Mouse (Mus musculus) lung, embryonic 15.5 days (tissue): Measurements from ENCODE around the gene Tgfbi. TPM values are rescaled to one million over a fixed set of nuclear protein-coding genes. Genes with fewer than 3 reads are reported as not detected.

Source experiments
- ATAC-seq: fragments of 200-750 bp; cut with Nextera tagmentation; 2 replicates; pipeline ENCODE4 v1.8.0; 2017; ENCODE audit warnings: moderate number of reproducible peaks, borderline replicate concordance; ENCODE audit not compliant: low FRiP score, low TSS enrichment; ENCODE audit errors: extremely low read depth
- H3K27ac ChIP-seq: fragments of 300-500 bp; sonication (generic); 2 replicates; pipeline ENCODE4 v1.5.1; 2015; ENCODE audit warnings: moderate library complexity, mild to moderate bottlenecking, inconsistent platforms
- H3K27me3 ChIP-seq: fragments of 300-500 bp; sonication (generic); 2 replicates; pipeline ENCODE4 v1.6.1; 2015; ENCODE audit warnings: inconsistent platforms
- H3K36me3 ChIP-seq: fragments of 300-500 bp; sonication (generic); 2 replicates; pipeline ENCODE4 v1.6.1; 2015; ENCODE audit warnings: inconsistent platforms
- H3K4me1 ChIP-seq: fragments of 300-500 bp; sonication (generic); 2 replicates; pipeline ENCODE4 v1.6.1; 2015; ENCODE audit warnings: inconsistent platforms
- H3K4me2 ChIP-seq: fragments of 300-500 bp; sonication (generic); 2 replicates; pipeline ENCODE4 v1.6.1; 2015; ENCODE audit warnings: inconsistent platforms, mild to moderate bottlenecking, moderate library complexity
- H3K4me3 ChIP-seq: fragments of 300-500 bp; sonication (generic); 2 replicates; pipeline ENCODE4 v1.5.1; 2015; ENCODE audit warnings: mild to moderate bottlenecking, inconsistent platforms
- H3K9ac ChIP-seq: fragments of 300-500 bp; sonication (generic); 2 replicates; pipeline ENCODE4 v1.6.1; 2015; ENCODE audit warnings: inconsistent platforms
- H3K9me3 ChIP-seq: fragments of 300-500 bp; sonication (generic); 2 replicates; pipeline ENCODE4 v1.6.1; 2016; ENCODE audit warnings: inconsistent platforms
- WGBS: fragments of 180-500 bp; shearing (Covaris S2); methylation state at CpG from one replicate; pipeline ENCODE4 v1.1.7; 2015; 5-methylcytosine and 5-hydroxymethylcytosine counted together
- polyA plus RNA-seq: library from polyadenylated mRNA; unstranded; fragments of >200 nt; fragmentation: Nextera tagmentation; extraction: Ambion mirVana; gene quantifications from 2 replicates; pipeline ENCODE4 v1.2.1, GENCODE M21; 2015

The Tgfbi gene
- polyA plus RNA-seq, 1 experiment from 2014 or later = 189 TPM

DNA sequence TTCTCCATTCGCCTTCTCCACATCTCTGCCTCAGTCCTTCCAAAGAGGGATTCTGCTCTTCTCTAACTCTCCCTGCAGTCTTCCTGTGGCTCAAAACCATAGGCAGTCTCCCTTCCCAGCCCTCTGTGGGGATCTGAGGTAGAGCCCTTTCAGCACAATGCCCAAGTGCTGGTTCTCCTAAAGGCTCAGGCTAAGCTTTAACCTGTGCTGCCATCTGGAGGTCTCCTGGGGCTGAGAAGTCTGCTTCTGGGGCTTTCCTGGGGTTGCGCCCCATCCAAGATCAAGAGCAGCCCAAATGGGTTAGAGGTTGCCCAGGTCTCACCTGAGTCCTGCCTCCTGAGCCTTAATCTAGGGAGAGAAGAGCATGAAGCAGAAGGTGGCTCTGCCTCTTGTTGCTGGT lies 32.4 kb downstream of the Tgfbi start:
- 78% methylated on average over 2 of the region's 2 CpGs for WGBS
- Histone ChIP-seq H3K27ac (no peak overlapping the region), H3K27me3 (no peaks in the 10 kb centered on the region), H3K4me2 (no peak overlapping the region), H3K36me3 (no peaks in the 10 kb centered on the region), H3K9me3 (no peaks in the 10 kb centered on the region), H3K9ac (no peak overlapping the region), H3K4me1 (peaks cover 36% of the 10 kb centered on the region), H3K4me3 (no peak overlapping the region)
- no peak for ATAC-seq

DNA sequence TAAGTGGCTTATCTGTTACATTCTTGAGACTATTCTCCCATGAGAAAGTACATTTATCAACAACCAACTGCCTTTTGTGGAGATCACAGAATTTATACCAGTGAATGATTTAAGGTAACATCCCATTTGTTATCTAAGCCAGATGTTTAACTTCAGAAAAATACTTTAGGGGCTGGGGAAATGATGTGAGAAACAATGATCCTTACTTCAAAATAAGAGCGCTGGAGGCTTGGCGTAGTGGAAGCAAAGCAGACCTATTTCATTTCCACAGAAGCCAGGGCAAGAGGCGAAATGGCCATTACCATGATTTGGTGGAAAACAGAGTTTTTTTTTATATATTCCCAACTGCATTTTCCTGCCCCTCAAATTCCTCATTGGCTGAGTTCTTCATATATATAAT lies 34.7 kb downstream of the Tgfbi start:
- no peak for ATAC-seq
- Histone ChIP-seq H3K27me3 (no peaks in the 10 kb centered on the region), H3K27ac (no peak overlapping the region), H3K4me3 (no peak overlapping the region), H3K9ac (no peak overlapping the region), H3K4me1 (peaks cover 43% of the 10 kb centered on the region), H3K4me2 (no peak overlapping the region), H3K36me3 (no peaks in the 10 kb centered on the region), H3K9me3 (no peaks in the 10 kb centered on the region)
- WGBS = 53% methylated on average over 3 of the region's 3 CpGs

DNA sequence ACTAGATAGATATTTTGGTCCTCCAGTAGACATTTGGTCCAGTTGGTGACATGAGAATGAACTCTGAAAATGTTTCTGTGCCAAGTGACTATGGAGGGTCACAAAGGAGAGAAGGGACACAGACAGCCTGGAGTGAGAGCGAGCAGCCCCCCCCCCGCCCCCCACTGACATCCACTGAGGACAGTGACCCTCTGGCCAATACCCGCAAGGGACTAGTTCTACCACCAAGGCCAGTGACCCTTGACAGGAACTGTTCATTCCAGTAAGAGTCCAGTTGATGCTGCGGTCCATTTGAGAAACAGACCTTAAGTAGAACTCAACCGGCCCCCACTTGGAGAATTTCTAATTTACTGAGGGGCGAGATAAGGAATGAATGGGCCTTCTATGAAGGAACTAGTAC lies 36.4 kb downstream of the Tgfbi start:
- WGBS = 63% methylated on average over 6 of the region's 6 CpGs
- ATAC-seq = no peak
- no peak overlapping the region for H3K4me3 ChIP-seq

DNA sequence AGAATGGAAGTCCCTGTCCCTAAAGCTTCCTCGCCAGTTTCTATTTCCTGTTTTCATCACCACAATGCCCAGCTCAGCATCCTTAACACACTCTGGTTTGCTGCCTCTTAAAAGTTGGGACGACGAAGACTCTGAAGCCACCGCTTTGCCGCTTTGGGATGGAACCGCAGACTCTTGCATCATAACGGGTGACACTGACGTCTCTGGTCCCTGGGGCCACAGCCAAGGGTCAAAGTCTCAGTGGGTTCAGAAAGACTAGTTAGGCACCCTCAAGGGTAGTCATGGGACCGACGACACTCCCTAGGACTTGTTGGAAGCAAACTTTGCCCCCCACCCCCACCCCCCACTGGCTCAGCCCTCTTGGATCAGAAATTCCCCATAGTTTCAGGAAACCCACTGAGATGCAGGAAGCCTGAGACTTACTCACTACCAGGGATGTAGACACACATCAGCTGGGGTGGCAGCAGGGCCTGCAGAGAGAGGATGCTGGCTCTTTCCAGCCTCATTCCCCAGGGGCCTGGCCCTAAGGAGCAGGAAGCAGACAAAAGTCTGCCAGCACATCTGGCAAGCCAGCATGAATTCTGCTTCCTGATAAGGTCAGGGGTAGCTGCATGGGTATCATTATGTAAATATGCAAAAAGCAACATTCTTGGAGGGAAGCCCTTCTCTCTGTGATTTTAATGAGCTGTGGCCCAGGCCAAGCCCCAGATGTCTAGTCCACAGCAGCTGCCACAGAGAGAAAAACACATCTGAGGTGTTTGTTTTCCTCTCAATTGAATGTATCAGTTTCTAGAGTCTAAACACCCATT lies 38.5 kb downstream of the Tgfbi start:
- Histone ChIP-seq H3K27me3 (no peaks in the 10 kb centered on the region), H3K27ac (peak overlapping the region; percentile 89), H3K4me3 (no peak overlapping the region), H3K4me1 (peaks cover 47% of the 10 kb centered on the region), H3K9ac (no peak overlapping the region), H3K36me3 (no peaks in the 10 kb centered on the region), H3K4me2 (no peak overlapping the region), H3K9me3 (no peaks in the 10 kb centered on the region)
- 43% methylated on average over 10 of the region's 10 CpGs for WGBS
- ATAC-seq = peak; percentile 86

More for the DNA sequence above, 36.4 kb downstream of the Tgfbi start:
- H3K27ac ChIP-seq = no peak overlapping the region
- H3K4me2 ChIP-seq = no peak overlapping the region
- H3K9me3 ChIP-seq = no peaks in the 10 kb centered on the region
- H3K27me3 ChIP-seq = no peaks in the 10 kb centered on the region
- peaks cover 43% of the 10 kb centered on the region for H3K4me1 ChIP-seq
- H3K9ac ChIP-seq = no peak overlapping the region
- no peaks in the 10 kb centered on the region for H3K36me3 ChIP-seq

DNA sequence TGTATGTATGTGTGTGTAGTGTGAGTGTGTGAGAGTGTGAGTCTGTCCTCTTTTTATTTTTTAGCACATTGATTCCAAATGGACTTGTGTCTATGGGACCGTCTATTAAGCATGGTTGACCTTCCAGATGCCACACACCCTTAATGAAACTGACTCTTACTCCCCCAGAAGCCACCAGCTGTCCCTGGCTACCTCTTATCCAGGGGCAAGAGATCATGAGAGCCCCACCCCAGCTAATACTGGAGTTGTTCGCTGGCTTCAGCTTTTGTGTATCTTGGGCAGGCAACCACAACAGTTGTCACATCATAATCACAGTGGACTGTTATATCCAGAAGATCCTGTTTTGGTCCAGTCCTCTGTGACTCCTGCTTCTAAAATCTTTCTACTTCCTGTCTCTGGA lies 40.7 kb downstream of the Tgfbi start:
- Histone ChIP-seq H3K9ac (no peak overlapping the region), H3K36me3 (no peaks in the 10 kb centered on the region), H3K4me1 (peaks cover 35% of the 10 kb centered on the region), H3K4me2 (no peak overlapping the region), H3K4me3 (no peak overlapping the region), H3K27ac (no peak overlapping the region), H3K9me3 (no peaks in the 10 kb centered on the region), H3K27me3 (no peaks in the 10 kb centered on the region)
- 81% methylated on average over 2 of the region's 2 CpGs for WGBS
- no peak for ATAC-seq

DNA sequence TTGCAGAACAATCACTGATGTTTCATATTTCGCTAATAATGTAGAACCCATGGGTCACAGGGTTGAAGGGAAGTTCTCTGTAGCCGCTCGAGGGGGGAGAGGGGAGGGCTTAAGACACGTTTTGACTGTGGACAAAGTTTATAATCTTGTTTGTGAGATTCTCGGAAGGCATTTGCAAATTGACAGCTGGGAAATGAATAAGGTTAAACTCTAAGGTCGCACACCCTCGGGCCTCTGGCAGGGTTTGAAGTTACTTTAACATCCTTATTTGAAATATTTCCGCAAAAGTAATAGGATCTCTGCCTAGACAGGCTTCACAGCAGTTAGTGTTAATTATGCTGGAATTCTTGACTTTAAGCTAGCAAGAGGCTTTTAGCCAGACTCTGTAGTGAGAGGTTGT lies 43.1 kb downstream of the Tgfbi start:
- 30% methylated on average over 8 of the region's 8 CpGs for WGBS
- Histone ChIP-seq H3K27ac (no peak overlapping the region), H3K9ac (no peak overlapping the region)

DNA sequence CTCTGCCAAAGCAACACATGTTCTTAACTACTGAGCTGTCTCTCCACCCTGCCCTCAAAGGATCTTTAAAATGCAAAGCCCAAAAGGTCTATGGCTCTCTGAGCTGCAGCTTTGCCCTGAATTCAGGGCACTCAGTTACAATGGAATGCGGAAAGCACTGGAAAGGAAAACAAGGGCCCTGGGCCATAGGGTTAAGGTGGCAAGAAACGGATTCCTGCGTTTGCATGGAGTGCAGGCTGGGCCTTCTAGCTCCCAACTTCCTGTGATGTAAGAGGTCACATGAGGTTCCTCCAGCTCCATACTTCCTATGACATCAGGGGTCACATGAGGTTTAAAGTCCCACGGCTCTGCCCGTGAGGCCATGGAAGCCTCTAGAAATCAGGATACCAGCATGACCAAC lies 44.9 kb downstream of the Tgfbi start:
- no peak overlapping the region for H3K9ac ChIP-seq
- H3K27me3 ChIP-seq = no peaks in the 10 kb centered on the region
- no peaks in the 10 kb centered on the region for H3K9me3 ChIP-seq
- H3K4me3 ChIP-seq = no peak overlapping the region
- 69% methylated on average over 5 of the region's 5 CpGs for WGBS
- H3K36me3 ChIP-seq = no peaks in the 10 kb centered on the region
- no peak overlapping the region for H3K27ac ChIP-seq
- H3K4me1 ChIP-seq = peaks cover 30% of the 10 kb centered on the region
- no peak for ATAC-seq
- H3K4me2 ChIP-seq = no peak overlapping the region

More for the DNA sequence above, 43.1 kb downstream of the Tgfbi start:
- no peaks in the 10 kb centered on the region for H3K36me3 ChIP-seq
- peaks cover 30% of the 10 kb centered on the region for H3K4me1 ChIP-seq
- no peaks in the 10 kb centered on the region for H3K27me3 ChIP-seq
- no peaks in the 10 kb centered on the region for H3K9me3 ChIP-seq
- ATAC-seq = no peak
- H3K4me2 ChIP-seq = no peak overlapping the region
- no peak overlapping the region for H3K4me3 ChIP-seq

DNA sequence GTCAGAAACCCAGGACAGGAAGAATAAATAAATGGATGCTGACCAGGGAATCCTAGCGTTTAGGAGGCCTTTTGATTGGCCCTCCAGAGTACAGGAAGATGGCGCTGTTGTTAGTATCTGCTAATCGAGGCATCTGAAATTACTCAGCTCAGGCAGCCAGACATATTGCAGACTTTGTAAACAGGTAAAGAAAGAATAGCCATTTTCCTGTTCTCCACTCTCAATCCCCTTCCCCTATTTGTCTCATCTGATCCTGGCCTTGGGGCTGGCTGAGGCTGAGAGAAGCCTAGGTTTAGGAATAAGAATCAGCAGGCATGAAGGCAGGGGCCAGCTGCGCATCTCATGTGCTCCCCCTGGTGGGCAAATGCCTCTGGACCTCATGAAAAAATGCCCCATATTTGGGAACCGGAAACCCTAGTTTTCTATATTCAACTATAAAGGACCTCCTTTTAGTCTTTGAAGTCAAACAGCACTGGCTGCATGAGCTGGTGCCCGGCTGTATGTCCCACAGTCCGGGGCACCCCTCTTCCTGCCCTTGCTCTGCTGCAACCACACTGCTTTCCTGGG lies 48.7 kb downstream of the Tgfbi start:
- 22% methylated on average over 7 of the region's 7 CpGs for WGBS
- no peak overlapping the region for H3K9ac ChIP-seq
- H3K27me3 ChIP-seq = no peaks in the 10 kb centered on the region
- no peaks in the 10 kb centered on the region for H3K36me3 ChIP-seq
- H3K4me2 ChIP-seq = no peak overlapping the region
- peak; percentile 39; the same call in 1 of the 2 replicates for ATAC-seq
- no peak overlapping the region for H3K4me3 ChIP-seq
- H3K4me1 ChIP-seq = peaks cover 42% of the 10 kb centered on the region
- no peaks in the 10 kb centered on the region for H3K9me3 ChIP-seq
- no peak overlapping the region for H3K27ac ChIP-seq

DNA sequence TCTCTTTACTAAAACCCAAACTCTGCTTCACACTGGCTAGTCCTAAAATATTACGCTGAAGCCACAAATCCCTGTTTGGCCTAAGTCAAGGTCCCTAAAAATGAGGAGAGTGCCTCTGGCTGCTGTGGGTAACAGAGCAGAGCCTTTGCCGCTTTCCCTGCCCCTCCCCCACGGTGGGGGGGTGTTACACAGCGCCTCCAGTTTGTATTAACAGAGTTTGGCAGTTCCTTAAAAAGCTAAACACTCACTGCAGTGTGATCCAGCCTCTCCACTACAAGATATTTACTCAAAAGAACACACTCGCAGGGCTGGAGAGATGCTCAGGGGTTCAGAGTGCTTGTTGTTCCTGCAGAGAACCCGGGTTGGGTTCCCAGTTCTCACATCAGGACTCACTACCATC lies 49.6 kb downstream of the Tgfbi start:
- Histone ChIP-seq H3K27me3 (no peaks in the 10 kb centered on the region), H3K9ac (no peak overlapping the region), H3K4me2 (no peak overlapping the region), H3K4me1 (peaks cover 45% of the 10 kb centered on the region), H3K9me3 (no peaks in the 10 kb centered on the region), H3K27ac (peak overlapping the region; percentile 20; the same call in 1 of the 2 replicates), H3K4me3 (no peak overlapping the region), H3K36me3 (no peaks in the 10 kb centered on the region)
- 45% methylated on average over 6 of the region's 6 CpGs for WGBS
- no peak for ATAC-seq

DNA sequence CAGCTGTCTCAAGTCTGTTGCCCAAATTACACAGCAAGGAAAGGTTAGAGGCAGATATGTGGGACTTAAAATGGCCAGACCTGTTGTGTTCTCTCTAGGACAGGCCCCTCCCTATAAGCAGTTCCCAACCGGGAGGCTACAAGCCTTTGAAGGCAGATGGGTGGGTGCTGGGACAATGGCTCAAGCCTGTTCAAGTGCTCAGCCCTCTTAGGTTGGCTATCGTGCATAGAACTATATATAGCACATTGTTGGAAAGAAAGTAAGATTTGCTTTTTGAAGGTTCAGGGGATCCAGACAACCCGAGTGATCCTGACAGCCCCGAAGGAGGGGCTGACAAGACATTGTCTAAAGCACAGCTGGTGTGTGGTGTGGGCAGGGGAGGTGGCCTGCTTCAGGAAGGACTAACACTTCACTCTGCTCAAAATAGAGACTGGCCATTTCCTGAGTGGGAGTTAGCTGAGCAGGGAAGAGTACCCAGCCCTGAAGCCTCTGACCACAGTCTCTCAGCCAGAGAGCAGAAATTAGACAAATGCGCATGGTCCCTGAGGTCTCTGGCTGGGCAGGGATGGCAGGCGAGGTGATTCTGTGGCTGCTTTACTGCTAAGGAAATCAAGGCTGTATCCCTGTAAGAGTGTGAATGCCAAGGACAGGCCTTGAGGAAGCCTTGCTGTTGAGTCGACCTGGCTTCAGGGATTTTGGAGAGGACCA lies 52.7 kb downstream of the Tgfbi start:
- no peak overlapping the region for H3K4me2 ChIP-seq
- H3K9ac ChIP-seq = no peak overlapping the region

DNA sequence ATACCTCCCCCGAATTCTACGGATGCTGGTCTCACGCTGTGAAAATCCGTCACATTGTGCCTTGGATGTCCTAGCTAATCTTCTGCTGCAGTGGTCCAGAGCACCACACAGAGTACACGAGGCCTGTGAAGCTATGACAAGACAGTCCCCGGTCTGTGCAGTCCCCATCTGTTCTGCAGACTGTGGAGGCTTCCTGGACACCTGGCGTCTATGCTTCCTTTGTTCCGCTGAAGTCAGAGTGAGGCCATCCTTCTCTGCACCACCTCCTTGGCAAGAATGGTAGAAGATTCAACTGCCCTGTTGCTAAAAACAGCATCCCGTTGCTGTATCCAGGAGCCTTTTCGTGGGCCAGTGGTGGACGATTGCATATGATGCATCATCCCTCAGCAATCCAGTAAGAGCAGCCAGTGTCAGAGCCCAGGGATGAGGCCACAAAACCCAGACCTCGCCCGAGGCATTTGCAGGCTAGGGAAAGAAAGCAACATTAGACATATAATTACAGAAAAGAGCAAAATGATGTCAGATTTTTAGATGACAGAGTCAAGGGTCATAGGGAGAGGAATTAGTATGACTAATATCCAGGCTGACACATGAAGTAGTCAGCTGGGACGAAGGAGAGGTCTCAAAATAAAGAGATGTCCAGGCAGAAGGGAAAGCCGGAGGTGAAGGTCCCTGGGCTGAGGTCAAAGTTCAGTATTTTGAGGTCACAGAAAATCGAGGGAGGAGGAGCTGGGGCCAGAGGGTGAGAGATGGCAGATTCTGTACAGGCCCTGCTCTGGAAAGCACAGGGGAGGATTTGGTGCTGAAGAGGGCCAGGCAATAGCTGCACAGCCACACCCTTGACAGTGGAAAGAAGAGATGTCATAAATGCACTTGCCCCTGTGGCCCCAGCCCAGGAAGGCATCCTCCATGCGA lies 55.2 kb downstream of the Tgfbi start:
- no peak overlapping the region for H3K27ac ChIP-seq
- no peak overlapping the region for H3K9ac ChIP-seq
- H3K36me3 ChIP-seq = no peaks in the 10 kb centered on the region
- H3K9me3 ChIP-seq = no peaks in the 10 kb centered on the region
- WGBS = 70% methylated on average over 17 of the region's 17 CpGs
- H3K4me3 ChIP-seq = no peak overlapping the region
- H3K27me3 ChIP-seq = no peaks in the 10 kb centered on the region
- peaks cover 19% of the 10 kb centered on the region; the same call in 1 of the 2 replicates for H3K4me1 ChIP-seq
- no peak for ATAC-seq
- no peak overlapping the region for H3K4me2 ChIP-seq

More for the DNA sequence above, 52.7 kb downstream of the Tgfbi start:
- Histone ChIP-seq H3K9me3 (no peaks in the 10 kb centered on the region), H3K4me3 (no peak overlapping the region), H3K27me3 (no peaks in the 10 kb centered on the region), H3K4me1 (peaks cover 34% of the 10 kb centered on the region), H3K36me3 (no peaks in the 10 kb centered on the region), H3K27ac (peak overlapping the region; percentile 70)
- 0 out of 2 replicates have a peak, but pooled peaks have one; percentile 36 for ATAC-seq
- WGBS = 36% methylated on average over 7 of the region's 7 CpGs
